Mouse (Mus musculus) myocyte (in vitro differentiated cells): ENCODE results near the gene Tbc1d8b.

Experiments
- CEBPB ChIP-seq: IDR thresholded peaks from 2 replicates; pipeline ENCODE4 v1.6.1; 2011; ENCODE audit warnings: mild to moderate bottlenecking, moderate library complexity; ENCODE audit not compliant: poor library complexity, insufficient read depth, severe bottlenecking
- E2F4 ChIP-seq: IDR thresholded peaks from one replicate; pipeline ENCODE4 v1.6.1; 2011; ENCODE audit warnings: mild to moderate bottlenecking, control low read depth, moderate library complexity; ENCODE audit not compliant: insufficient read depth
- MAX ChIP-seq: IDR thresholded peaks from one replicate; pipeline ENCODE4 v1.6.1; 2011; ENCODE audit warnings: low read depth, mild to moderate bottlenecking, control low read depth
- MYOD1 ChIP-seq, 3 experiments: IDR thresholded peaks; one replicate each; pipeline ENCODE4 v1.6.1; 2011; ENCODE audit warnings: control low read depth in 2 of 3, low read depth in 2 of 3, mild to moderate bottlenecking in 2 of 3, moderate library complexity in 1 of 3; ENCODE audit not compliant: insufficient read length in 2 of 3, control insufficient read depth in 1 of 3
- MYOG ChIP-seq, 3 experiments: IDR thresholded peaks; one replicate each; pipeline ENCODE4 v1.6.1; 2011; ENCODE audit warnings: control low read depth in 2 of 3, low read depth in 2 of 3, mild to moderate bottlenecking in 2 of 3; ENCODE audit not compliant: insufficient read length in 2 of 3, control insufficient read depth in 1 of 3, insufficient read depth in 1 of 3
- POLR2A ChIP-seq: IDR thresholded peaks from one replicate; pipeline ENCODE4 v1.6.1; 2011; ENCODE audit warnings: low read depth, mild to moderate bottlenecking, control low read depth, moderate library complexity; ENCODE audit not compliant: insufficient read length
- POLR2AphosphoS2 ChIP-seq: IDR thresholded peaks from one replicate; pipeline ENCODE4 v1.6.1; 2011; ENCODE audit warnings: low read depth, control low read depth; ENCODE audit not compliant: insufficient read length
- USF1 ChIP-seq: IDR thresholded peaks from one replicate; pipeline ENCODE4 v1.6.1; 2011; ENCODE audit warnings: low read depth, mild to moderate bottlenecking, control low read depth, moderate library complexity

DNA sequence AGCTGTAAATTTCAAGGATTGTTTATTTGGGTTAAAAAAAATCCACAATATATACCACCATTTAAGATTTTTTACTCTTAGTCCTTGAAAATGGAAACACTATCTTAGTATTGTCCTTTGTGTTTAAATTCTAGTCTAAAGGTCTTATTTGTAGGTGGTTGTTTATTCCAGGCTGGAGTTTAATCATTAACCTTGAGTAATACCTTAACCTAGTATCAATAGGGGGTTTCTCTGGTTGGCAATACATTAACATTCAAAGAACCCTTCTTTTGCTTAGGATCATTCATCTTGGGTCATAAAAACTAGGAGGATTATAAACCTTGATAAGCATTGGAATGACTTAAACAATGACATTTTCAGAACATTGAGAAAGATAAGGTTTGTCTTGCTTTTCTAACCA lies 44.4 kb upstream of the Tbc1d8b start:
- TF ChIP-seq MYOD1 (IDR thresholded peaks at IDR 0.05; ENCODE audit: control insufficient read depth in 1 of 3, insufficient read length in 2 of 3, low read depth in 2 of 3) (no peak), POLR2AphosphoS2 (no peak), MAX (no peak), POLR2A (no peak), CEBPB (no peak), MYOG (IDR thresholded peaks at IDR 0.05; ENCODE audit: control insufficient read depth in 1 of 3, insufficient read depth in 1 of 3, insufficient read length in 2 of 3, low read depth in 2 of 3) (no peak), E2F4 (no peak), USF1 (no peak)
